Mouse (Mus musculus) spleen, adult 2 months (tissue): ENCODE results near the gene Adh6a.

Source experiments
- CTCF ChIP-seq: fragments of 200-500 bp; IDR thresholded peaks from 2 replicates; pipeline ENCODE4 v1.5.1; 2011; ENCODE audit warnings: mild to moderate bottlenecking, inconsistent platforms; ENCODE audit not compliant: insufficient read depth, insufficient read length, insufficient replicate concordance; ENCODE audit errors: extremely low read depth
- POLR2A ChIP-seq: fragments of 200-500 bp; IDR thresholded peaks from 2 replicates; pipeline ENCODE4 v1.6.1; 2011; ENCODE audit warnings: low read depth, low read length, inconsistent platforms

- TF ChIP-seq POLR2A: no peak
- no peak for TF ChIP-seq CTCF
These were observed 47.6 kb downstream of the Adh6a start for GRCm38 (mm10) chr3:138360721-138361120.
